13 mouse cellular contexts compared by ENCODE assay signal in the genomic region with DNA sequence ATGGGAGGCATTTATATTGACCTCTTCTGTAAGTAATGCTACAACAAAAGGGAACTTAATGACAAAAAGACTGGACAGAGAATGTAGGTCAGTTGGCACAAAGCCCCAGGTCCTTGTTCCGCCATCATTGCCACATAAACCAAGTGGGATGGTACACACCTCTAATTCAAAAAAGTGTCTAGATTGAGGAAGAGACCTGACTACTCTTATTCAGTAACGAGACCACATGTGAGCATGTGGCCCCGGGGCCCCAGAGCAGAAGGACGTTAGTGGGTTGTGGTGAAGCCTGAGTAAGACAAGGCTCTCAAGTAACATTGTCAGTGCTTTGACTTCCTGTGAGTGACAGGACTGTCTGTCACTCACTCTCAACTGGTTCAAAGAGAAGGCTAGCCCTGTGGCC. TPM values are rescaled to one million over a fixed set of nuclear protein-coding genes. Genes with fewer than 3 reads are reported as not detected.
DNase-seq lines count a peak whose midpoint lies in the region; ATAC-seq and TF ChIP-seq lines count a peak whose summit lies in the region.
"Had no signal": no experiment of that assay in that cellular context is flagged by ENCODE, and none has a peak within 500 bp of the region (broad histone marks: within the 10 kb centered on the region; RNA-seq: fewer than 3 reads in every experiment).

No protein-coding gene starts in this region.

- TF ChIP-seq CTCF in cerebellum, adult 2 months (IDR thresholded peaks at IDR 0.05; ENCODE audit: borderline replicate concordance, insufficient read depth, low read depth, low read length) = no peak

- DNase-seq in spleen, postnatal 36 days (ENCODE audit: low spot score in 2 of 2) = peak; percentile 36 to 57
- DNase-seq in spleen, adult 18-20 months = no peak
- DNase-seq in monocyte, adult 2 months (ENCODE audit: low read depth in 1 of 2, low spot score in 2 of 2) = peak; percentile 57 to 66
- no peak for DNase-seq in cerebellum, adult 2 months
- no peak for DNase-seq in right cerebral cortex, adult 18-20 months
- no peak for DNase-seq in heart, postnatal 10 days
- DNase-seq: cerebellum, postnatal 25 days; gastrocnemius, postnatal 36 days; kidney, postnatal 36 days; lung, embryonic 14.5 days had no signal

- intact Hi-C loops in heart, postnatal 10 days (cut with DNase I) = no loop called here

- TF ChIP-seq POLR2A in cerebellum, adult 2 months (IDR thresholded peaks at IDR 0.05; ENCODE audit: borderline replicate concordance, insufficient read depth, low read length) = no peak

- no peak overlapping the region for H3K27ac ChIP-seq in cerebellum, adult 2 months (ENCODE audit: insufficient read depth, low read length)
- H3K27ac ChIP-seq: embryonic facial prominence, embryonic 15.5 days had no signal

- WGBS in cerebellum, adult 2 months = 91% methylated on average over 4 of the region's 4 CpGs

- H3K4me3 ChIP-seq in cerebellum, adult 2 months (replicated peaks; ENCODE audit: insufficient read depth, low read depth, low read length) = no peak overlapping the region
- H3K4me3 ChIP-seq: embryonic facial prominence, embryonic 15.5 days had no signal

- H3K27me3 ChIP-seq in cerebellum, adult 2 months (ENCODE audit: control insufficient read depth, insufficient read depth, low read length) = no peaks in the 10 kb centered on the region
- H3K27me3 ChIP-seq: embryonic facial prominence, embryonic 15.5 days had no signal

- H3K4me1 ChIP-seq in cerebellum, adult 2 months (ENCODE audit: control insufficient read depth, insufficient read depth, low read length) = peaks cover 19% of the 10 kb centered on the region

- peak; percentile 84 for ATAC-seq in granulocyte monocyte progenitor cell, adult 5-6 weeks (replicated peaks; ENCODE audit: poor library complexity, severe bottlenecking)
- ATAC-seq: forebrain, embryonic 16.5 days had no signal

RNA-seq across cellular contexts. Expression of a gene that starts 11.4 kb away (rescaled TPM):
- total RNA-seq in granulocyte monocyte progenitor cell, adult 5-6 weeks (2014; fragmentation: Nextera tagmentation) = 966 and 1,044 TPM in 2 replicates
- 864 and 928 TPM in 2 replicates for total RNA-seq in granulocyte monocyte progenitor cell, adult 5-6 weeks (2017)
- 9.4 and 10.5 TPM in 2 replicates for polyA plus RNA-seq in cerebellum, adult 2 months (2012; rRNA removed)
- total RNA-seq in heart, postnatal 10 days (2021) = 10 to 100 TPM; 25.7 to 26.9 TPM

RNA-seq across cellular contexts. Expression of a gene that starts 39.3 kb away (rescaled TPM):
- 26.2 and 30.5 TPM in 2 replicates for total RNA-seq in granulocyte monocyte progenitor cell, adult 5-6 weeks (2014; fragmentation: Nextera tagmentation)
- total RNA-seq in granulocyte monocyte progenitor cell, adult 5-6 weeks (2017) = 46.7 and 50.0 TPM in 2 replicates
- 14.6 and 15.2 TPM in 2 replicates for polyA plus RNA-seq in cerebellum, adult 2 months (2012; rRNA removed)
- total RNA-seq in heart, postnatal 10 days (2021) = 10 to 100 TPM; 34.5 to 37.8 TPM

Comparison
In these comparisons a context has a peak if more than half of its experiments do, and no peak if none do; other contexts are left out.
1. DNase-seq: peak in spleen, postnatal 36 days (2 of 2) and monocyte, adult 2 months (2 of 2); none in spleen, adult 18-20 months (0 of 2), cerebellum, adult 2 months (0 of 2), right cerebral cortex, adult 18-20 months (single experiment) and heart, postnatal 10 days (0 of 2).
2. RNA of a gene that starts 11.4 kb away (total RNA-seq): 864 to 1,044 TPM in granulocyte monocyte progenitor cell, adult 5-6 weeks; 25.7 to 26.9 TPM in heart, postnatal 10 days; every median in the first group is over 10 times any median in the second.